Mouse (Mus musculus): ENCODE measurements at regions not wholly inside any gene's neighbourhood (a gene's known extent, or its start where the extent isn't known, plus 50 kb on each side); places are given as distances from the start of the nearest gene placed in this dataset.

- ChIA-PET POLR2A (no interaction called here), CTCF (no interaction called here)
- TF ChIP-seq CTCF (IDR thresholded peaks at IDR 0.05) = no peak
- in situ Hi-C loops (cut with MboI; ENCODE audit: low pct_unique_long_range_greater_than_20kb) = no loop called here
- peaks cover 3% of the 10 kb centered on the region for H3K27me3 ChIP-seq
- ATAC-seq = no peak
- no peak for DNase-seq (ENCODE audit: low read depth, low spot score)
These were observed 62.2 kb upstream of the Rufy1 start for GRCm38 (mm10) chr11:50493123-50493476.

- DNase-seq (ENCODE audit: low read depth, low spot score) (no peak), ATAC-seq (no peak)
- H3K27me3 ChIP-seq = peaks cover 3% of the 10 kb centered on the region
- in situ Hi-C loops (cut with MboI; ENCODE audit: low pct_unique_long_range_greater_than_20kb) = no loop called here
- CTCF ChIA-PET = no interaction called here
- POLR2A ChIA-PET = no interaction called here
- no peak for TF ChIP-seq CTCF (IDR thresholded peaks at IDR 0.05)
These were observed 61.6 kb upstream of the Rufy1 start for GRCm38 (mm10) chr11:50492399-50493122.

- ATAC-seq (no peak), DNase-seq (ENCODE audit: low read depth, low spot score) (no peak)
- in situ Hi-C loops (cut with MboI; ENCODE audit: low pct_unique_long_range_greater_than_20kb) = no loop called here
- POLR2A ChIA-PET = no interaction called here
- CTCF ChIA-PET = no interaction called here
- H3K27me3 ChIP-seq = no peaks in the 10 kb centered on the region
- no peak for TF ChIP-seq CTCF (IDR thresholded peaks at IDR 0.05)
These were observed 52.9 kb upstream of the Rufy1 start for GRCm38 (mm10) chr11:50483821-50484220.

GRCm38 (mm10) chr11:50483116-50483515 lies 52.2 kb upstream of the Rufy1 start:
- POLR2A ChIA-PET = no interaction called here
- no peak for DNase-seq (ENCODE audit: low read depth, low spot score)
- in situ Hi-C loops (cut with MboI; ENCODE audit: low pct_unique_long_range_greater_than_20kb) = no loop called here
- CTCF ChIA-PET = no interaction called here
- no peak for TF ChIP-seq CTCF (IDR thresholded peaks at IDR 0.05)
- ATAC-seq = no peak
- H3K27me3 ChIP-seq = no peaks in the 10 kb centered on the region

GRCm38 (mm10) chr11:50482607-50483006 lies 51.7 kb upstream of the Rufy1 start:
- no peak for TF ChIP-seq CTCF (IDR thresholded peaks at IDR 0.05)
- DNase-seq (ENCODE audit: low read depth, low spot score) (no peak), ATAC-seq (no peak)
- ChIA-PET CTCF (no interaction called here), POLR2A (no interaction called here)
- in situ Hi-C loops (cut with MboI; ENCODE audit: low pct_unique_long_range_greater_than_20kb) = no loop called here
- no peaks in the 10 kb centered on the region for H3K27me3 ChIP-seq
